Mouse (Mus musculus): Measurements from ENCODE around the gene Pafah1b1.
A peak's percentile ranks its signal among the peaks of the same experiment; 100 is the strongest.

The Pafah1b1 gene

GRCm38 (mm10) chr11:74724235-74724791 lies at the start of gene Pafah1b1:
TSS of gene Pafah1b1 (minus strand) at chr11:74724670.
- DNase-seq (ENCODE audit: low spot score in 2 of 2): peak; percentile 91

GRCm38 (mm10) chr11:74772386-74772785 lies 47.9 kb upstream of the Pafah1b1 start:
- DNase-seq (ENCODE audit: low spot score in 2 of 2): no peak

- no peak for DNase-seq (ENCODE audit: low spot score in 2 of 2)
Measured at GRCm38 (mm10) chr11:74771650-74772049, 47.2 kb upstream of the Pafah1b1 start.

- DNase-seq (ENCODE audit: low spot score in 2 of 2): no peak
Measured at GRCm38 (mm10) chr11:74771234-74771633, 46.8 kb upstream of the Pafah1b1 start.

GRCm38 (mm10) chr11:74770595-74771207 lies 46.2 kb upstream of the Pafah1b1 start, which contains the start of gene Mettl16:
TSS of gene Mettl16 (plus strand) at chr11:74770830.
- peak; percentile 94 to 95 for DNase-seq (ENCODE audit: low spot score in 2 of 2)

- DNase-seq (ENCODE audit: low spot score in 2 of 2): no peak
Measured at GRCm38 (mm10) chr11:74770037-74770436, 45.6 kb upstream of the Pafah1b1 start.

GRCm38 (mm10) chr11:74768045-74768444 lies 43.6 kb upstream of the Pafah1b1 start:
- DNase-seq (ENCODE audit: low spot score in 2 of 2): no peak

GRCm38 (mm10) chr11:74767469-74767868 lies 43.0 kb upstream of the Pafah1b1 start:
- DNase-seq (ENCODE audit: low spot score in 2 of 2): no peak

GRCm38 (mm10) chr11:74763960-74764625 lies 39.6 kb upstream of the Pafah1b1 start:
- DNase-seq (ENCODE audit: low spot score in 2 of 2): no peak

GRCm38 (mm10) chr11:74761011-74761705 lies 36.7 kb upstream of the Pafah1b1 start:
- no peak for DNase-seq (ENCODE audit: low spot score in 2 of 2)

- DNase-seq (ENCODE audit: low spot score in 2 of 2): no peak
Measured at GRCm38 (mm10) chr11:74756631-74757030, 32.2 kb upstream of the Pafah1b1 start.

- no peak for DNase-seq (ENCODE audit: low spot score in 2 of 2)
Measured at GRCm38 (mm10) chr11:74751352-74752066, 27.0 kb upstream of the Pafah1b1 start.

- no peak for DNase-seq (ENCODE audit: low spot score in 2 of 2)
Measured at GRCm38 (mm10) chr11:74750662-74751351, 26.3 kb upstream of the Pafah1b1 start.

GRCm38 (mm10) chr11:74749241-74749640 lies 24.8 kb upstream of the Pafah1b1 start:
- no peak for DNase-seq (ENCODE audit: low spot score in 2 of 2)

- DNase-seq (ENCODE audit: low spot score in 2 of 2): no peak
Measured at GRCm38 (mm10) chr11:74748022-74748421, 23.6 kb upstream of the Pafah1b1 start.

GRCm38 (mm10) chr11:74737861-74738260 lies 13.4 kb upstream of the Pafah1b1 start:
- DNase-seq (ENCODE audit: low spot score in 2 of 2): no peak

GRCm38 (mm10) chr11:74734917-74735316 lies 10.4 kb upstream of the Pafah1b1 start:
- peak in 1 of 2 experiments; percentile 20 for DNase-seq (ENCODE audit: low spot score in 2 of 2)

- no peak for DNase-seq (ENCODE audit: low spot score in 2 of 2)
Measured at GRCm38 (mm10) chr11:74725181-74725580, 711 bp upstream of the Pafah1b1 start.

GRCm38 (mm10) chr11:74723357-74724234 lies 874 bp downstream of the Pafah1b1 start:
- peak; percentile 62 to 76 for DNase-seq (ENCODE audit: low spot score in 2 of 2)

- no peak for DNase-seq (ENCODE audit: low spot score in 2 of 2)
Measured at GRCm38 (mm10) chr11:74721971-74722370, 2.5 kb downstream of the Pafah1b1 start.

Data from right cerebral cortex, postnatal 36 days (tissue).